Mouse (Mus musculus) layer of hippocampus, adult 18-20 months (tissue): Measurements from ENCODE around the gene Mylip. TPM values are rescaled to one million over a fixed set of nuclear protein-coding genes. Genes with fewer than 3 reads are reported as not detected.

Experiments
- DNase-seq, 2 experiments: peaks; one replicate each; pipeline ENCODE4 v3.0.0; 2022; ENCODE audit warnings: low spot score in 2 of 2
- long read RNA-seq: library from polyadenylated mRNA; stranded (forward); transcript quantifications from one replicate; pipeline ENCODE4 v2.0.0, GENCODE M21; 2021
- total RNA-seq, 2 experiments: library from RNA; stranded (reverse); gene quantifications; 2 replicates each; pipeline ENCODE4 v1.2.3; 2021

Mylip gene
- 10 to 100 TPM; 17.4 to 21.5 TPM for total RNA-seq
- long read RNA-seq, transcript Mylip-201 (7 exons, 3,065 nt) = major isoform, 11 of 13 reads
- long read RNA-seq, partial matches to known transcripts = 2 of 13 reads
- long read RNA-seq, other reads (novel, unspliced or antisense) = 0 of 13 reads

- DNase-seq = peak; percentile 98
Observed at GRCm38 (mm10) chr13:45389448-45390311, at the start of gene Mylip. Mylip (plus strand) TSS chr13:45389742.

- DNase-seq = no peak
Observed at GRCm38 (mm10) chr13:45341991-45342390, 47.6 kb upstream of the Mylip start.

GRCm38 (mm10) chr13:45343541-45343940 is 46.0 kb upstream of the Mylip start:
- no peak for DNase-seq

- DNase-seq = no peak
Observed at GRCm38 (mm10) chr13:45343966-45344365, 45.6 kb upstream of the Mylip start.

- peak in 1 of 2 experiments; percentile 2 for DNase-seq
Observed at GRCm38 (mm10) chr13:45345471-45346159, 43.9 kb upstream of the Mylip start.

GRCm38 (mm10) chr13:45351483-45351882 is 38.1 kb upstream of the Mylip start:
- no peak for DNase-seq

GRCm38 (mm10) chr13:45354824-45355223 is 34.7 kb upstream of the Mylip start:
- peak in 1 of 2 experiments; percentile 7 for DNase-seq

- DNase-seq = no peak
Observed at GRCm38 (mm10) chr13:45358208-45358607, 31.3 kb upstream of the Mylip start.

- no peak for DNase-seq
Observed at GRCm38 (mm10) chr13:45358676-45359323, 30.7 kb upstream of the Mylip start.

GRCm38 (mm10) chr13:45365788-45366187 is 23.8 kb upstream of the Mylip start:
- DNase-seq = no peak

- no peak for DNase-seq
Observed at GRCm38 (mm10) chr13:45371673-45372072, 17.9 kb upstream of the Mylip start.

- DNase-seq = no peak
Observed at GRCm38 (mm10) chr13:45372456-45372855, 17.1 kb upstream of the Mylip start.

- no peak for DNase-seq
Observed at GRCm38 (mm10) chr13:45374846-45375245, 14.7 kb upstream of the Mylip start.

- no peak for DNase-seq
Observed at GRCm38 (mm10) chr13:45382208-45382607, 7.3 kb upstream of the Mylip start.

- no peak for DNase-seq
Observed at GRCm38 (mm10) chr13:45384636-45385035, 4.9 kb upstream of the Mylip start.

GRCm38 (mm10) chr13:45385521-45385920 is 4.0 kb upstream of the Mylip start:
- DNase-seq = no peak

GRCm38 (mm10) chr13:45386253-45386652 is 3.3 kb upstream of the Mylip start:
- peak in 1 of 2 experiments; percentile 46 for DNase-seq

GRCm38 (mm10) chr13:45387231-45387630 is 2.3 kb upstream of the Mylip start:
- no peak for DNase-seq

- no peak for DNase-seq
Observed at GRCm38 (mm10) chr13:45388254-45388805, 1.2 kb upstream of the Mylip start.

- DNase-seq = no peak
Observed at GRCm38 (mm10) chr13:45388889-45389288, 653 bp upstream of the Mylip start.

- peak in 1 of 2 experiments; percentile 37 for DNase-seq
Observed at GRCm38 (mm10) chr13:45390312-45390961, 895 bp downstream of the Mylip start.
